Mouse (Mus musculus): ENCODE data around the gene Bag5. TPM values are rescaled to one million over a fixed set of nuclear protein-coding genes. Genes with fewer than 3 reads are reported as not detected.

The Bag5 gene
- polyA plus RNA-seq, 1 experiment from 2014 or later: 65.3 TPM

- Histone ChIP-seq H3K4me3 (ENCODE audit: low read length) (no peak overlapping the region), H3K4me1 (ENCODE audit: control insufficient read depth, insufficient read depth, low read depth, low read length) (peaks cover 25% of the 10 kb centered on the region), H3K4me2 (ENCODE audit: low read length) (no peak overlapping the region), H3K9ac (ENCODE audit: low read depth, low read length) (no peak overlapping the region), H3K9me3 (ENCODE audit: control insufficient read depth, low read length) (no peaks in the 10 kb centered on the region), H3K36me3 (ENCODE audit: control insufficient read depth, insufficient read depth, low read length) (no peaks in the 10 kb centered on the region), H3K27ac (ENCODE audit: low read depth, low read length) (no peak overlapping the region), H3K27me3 (replicated peaks; ENCODE audit: control insufficient read depth, insufficient read depth, low read length) (peaks cover 2% of the 10 kb centered on the region; the same call in 1 of the 2 replicates)
- no peak for ATAC-seq
- 88% methylated on average over 6 of the region's 6 CpGs for WGBS
Observed at GRCm38 (mm10) chr12:111675797-111676580, 37.1 kb downstream of the Bag5 start.

GRCm38 (mm10) chr12:111674850-111675486 lies 38.1 kb downstream of the Bag5 start:
- Histone ChIP-seq H3K4me3 (ENCODE audit: low read length) (no peak overlapping the region), H3K4me1 (ENCODE audit: control insufficient read depth, insufficient read depth, low read depth, low read length) (peaks cover 27% of the 10 kb centered on the region), H3K4me2 (ENCODE audit: low read length) (no peak overlapping the region), H3K27me3 (replicated peaks; ENCODE audit: control insufficient read depth, insufficient read depth, low read length) (peaks cover 2% of the 10 kb centered on the region; the same call in 1 of the 2 replicates), H3K36me3 (ENCODE audit: control insufficient read depth, insufficient read depth, low read length) (no peaks in the 10 kb centered on the region), H3K9me3 (ENCODE audit: control insufficient read depth, low read length) (no peaks in the 10 kb centered on the region), H3K9ac (ENCODE audit: low read depth, low read length) (no peak overlapping the region), H3K27ac (ENCODE audit: low read depth, low read length) (no peak overlapping the region)
- no peak for ATAC-seq
- 67% methylated on average over 2 of the region's 2 CpGs for WGBS

GRCm38 (mm10) chr12:111672581-111672980 lies 40.5 kb downstream of the Bag5 start:
- peak overlapping the region; percentile 92 for H3K4me2 ChIP-seq (ENCODE audit: low read length)
- peaks cover 35% of the 10 kb centered on the region for H3K4me1 ChIP-seq (ENCODE audit: control insufficient read depth, insufficient read depth, low read depth, low read length)

GRCm38 (mm10) chr12:111672176-111672575 lies 40.9 kb downstream of the Bag5 start, which contains the start of gene Ckb:
Ckb (minus strand) TSS chr12:111672338.
- H3K36me3 ChIP-seq (ENCODE audit: control insufficient read depth, insufficient read depth, low read length): no peaks in the 10 kb centered on the region
- peaks cover 31% of the 10 kb centered on the region for H3K4me1 ChIP-seq (ENCODE audit: control insufficient read depth, insufficient read depth, low read depth, low read length)
- ATAC-seq: peak; percentile 89
- WGBS: under 1% methylated on average over 30 of the region's 31 CpGs
- H3K4me2 ChIP-seq (ENCODE audit: low read length): peak within 1 kb of the TSS; percentile 92
- no peaks in the 10 kb centered on the region for H3K9me3 ChIP-seq (ENCODE audit: control insufficient read depth, low read length)
- H3K27me3 ChIP-seq (replicated peaks; ENCODE audit: control insufficient read depth, insufficient read depth, low read length): peaks cover 2% of the 10 kb centered on the region; the same call in 1 of the 2 replicates
- H3K4me3 ChIP-seq (ENCODE audit: low read length): peak within 1 kb of the TSS; percentile 91
- H3K9ac ChIP-seq (ENCODE audit: low read depth, low read length): peak within 1 kb of the TSS; percentile 98
- peak within 1 kb of the TSS; percentile 95 for H3K27ac ChIP-seq (ENCODE audit: low read depth, low read length)

More at GRCm38 (mm10) chr12:111672581-111672980, 40.5 kb downstream of the Bag5 start:
- WGBS: 8% methylated on average over 12 of the region's 12 CpGs
- Histone ChIP-seq H3K27ac (ENCODE audit: low read depth, low read length) (peak overlapping the region; percentile 95), H3K4me3 (ENCODE audit: low read length) (peak overlapping the region; percentile 91), H3K27me3 (replicated peaks; ENCODE audit: control insufficient read depth, insufficient read depth, low read length) (peaks cover 2% of the 10 kb centered on the region; the same call in 1 of the 2 replicates), H3K9ac (ENCODE audit: low read depth, low read length) (peak overlapping the region; percentile 98), H3K36me3 (ENCODE audit: control insufficient read depth, insufficient read depth, low read length) (no peaks in the 10 kb centered on the region), H3K9me3 (ENCODE audit: control insufficient read depth, low read length) (no peaks in the 10 kb centered on the region)
- no peak; the same call in 1 of the 2 replicates for ATAC-seq

GRCm38 (mm10) chr12:111671431-111671902 lies 41.6 kb downstream of the Bag5 start:
- Histone ChIP-seq H3K27ac (ENCODE audit: low read depth, low read length) (peak overlapping the region; percentile 95), H3K4me1 (ENCODE audit: control insufficient read depth, insufficient read depth, low read depth, low read length) (peaks cover 29% of the 10 kb centered on the region), H3K4me3 (ENCODE audit: low read length) (peak overlapping the region; percentile 91), H3K36me3 (ENCODE audit: control insufficient read depth, insufficient read depth, low read length) (no peaks in the 10 kb centered on the region), H3K27me3 (replicated peaks; ENCODE audit: control insufficient read depth, insufficient read depth, low read length) (peaks cover 2% of the 10 kb centered on the region; the same call in 1 of the 2 replicates), H3K9me3 (ENCODE audit: control insufficient read depth, low read length) (no peaks in the 10 kb centered on the region), H3K4me2 (ENCODE audit: low read length) (peak overlapping the region; percentile 92), H3K9ac (ENCODE audit: low read depth, low read length) (peak overlapping the region; percentile 98)
- peak; percentile 59 for ATAC-seq
- under 1% methylated on average over 34 of the region's 34 CpGs for WGBS

- no peaks in the 10 kb centered on the region for H3K36me3 ChIP-seq (ENCODE audit: control insufficient read depth, insufficient read depth, low read length)
- peaks cover 29% of the 10 kb centered on the region for H3K4me1 ChIP-seq (ENCODE audit: control insufficient read depth, insufficient read depth, low read depth, low read length)
- peak overlapping the region; percentile 95 for H3K27ac ChIP-seq (ENCODE audit: low read depth, low read length)
- H3K4me3 ChIP-seq (ENCODE audit: low read length): peak overlapping the region; percentile 91
- under 1% methylated on average over 35 of the region's 35 CpGs for WGBS
- no peaks in the 10 kb centered on the region for H3K9me3 ChIP-seq (ENCODE audit: control insufficient read depth, low read length)
- H3K4me2 ChIP-seq (ENCODE audit: low read length): peak overlapping the region; percentile 92
- no peak; the same call in 1 of the 2 replicates for ATAC-seq
- peak overlapping the region; percentile 98 for H3K9ac ChIP-seq (ENCODE audit: low read depth, low read length)
- peaks cover 2% of the 10 kb centered on the region; the same call in 1 of the 2 replicates for H3K27me3 ChIP-seq (replicated peaks; ENCODE audit: control insufficient read depth, insufficient read depth, low read length)
Observed at GRCm38 (mm10) chr12:111670976-111671375, 42.1 kb downstream of the Bag5 start.

GRCm38 (mm10) chr12:111670371-111670971 lies 42.6 kb downstream of the Bag5 start:
- Histone ChIP-seq H3K4me2 (ENCODE audit: low read length) (peak overlapping the region; percentile 92), H3K9ac (ENCODE audit: low read depth, low read length) (peak overlapping the region; percentile 98), H3K27me3 (replicated peaks; ENCODE audit: control insufficient read depth, insufficient read depth, low read length) (no peaks in the 10 kb centered on the region; the same call in 1 of the 2 replicates), H3K4me1 (ENCODE audit: control insufficient read depth, insufficient read depth, low read depth, low read length) (peaks cover 29% of the 10 kb centered on the region), H3K4me3 (ENCODE audit: low read length) (peak overlapping the region; percentile 91), H3K36me3 (ENCODE audit: control insufficient read depth, insufficient read depth, low read length) (no peaks in the 10 kb centered on the region), H3K9me3 (ENCODE audit: control insufficient read depth, low read length) (no peaks in the 10 kb centered on the region), H3K27ac (ENCODE audit: low read depth, low read length) (peak overlapping the region; percentile 95)
- peak; percentile 3; the same call in 1 of the 2 replicates for ATAC-seq
- 3% methylated on average over 23 of the region's 29 CpGs for WGBS

GRCm38 (mm10) chr12:111669961-111670360 lies 43.1 kb downstream of the Bag5 start:
- ATAC-seq: no peak
- Histone ChIP-seq H3K4me2 (ENCODE audit: low read length) (peak overlapping the region; percentile 92), H3K9me3 (ENCODE audit: control insufficient read depth, low read length) (no peaks in the 10 kb centered on the region), H3K36me3 (ENCODE audit: control insufficient read depth, insufficient read depth, low read length) (no peaks in the 10 kb centered on the region), H3K27ac (ENCODE audit: low read depth, low read length) (peak overlapping the region; percentile 88), H3K4me3 (ENCODE audit: low read length) (peak overlapping the region; percentile 91), H3K9ac (ENCODE audit: low read depth, low read length) (peak overlapping the region; percentile 98), H3K27me3 (replicated peaks; ENCODE audit: control insufficient read depth, insufficient read depth, low read length) (no peaks in the 10 kb centered on the region; the same call in 1 of the 2 replicates), H3K4me1 (ENCODE audit: control insufficient read depth, insufficient read depth, low read depth, low read length) (peaks cover 29% of the 10 kb centered on the region)
- 28% methylated on average over 8 of the region's 8 CpGs for WGBS

All from hindbrain, embryonic 16.5 days (tissue).